Mouse (Mus musculus): ENCODE measurements around the gene Cmtm3.
"Not testable (repeated sequence)": the region's sequence is repeated elsewhere in the genome, so short reads cannot be mapped to it uniquely, and the experiment has no call there.

The Cmtm3 gene

GRCm38 (mm10) chr8:104339229-104339982 is at the start of gene Cmtm3:
Cmtm3 (plus strand) TSS chr8:104339410.
- no peak for DNase-seq (ENCODE audit: low spot score in 2 of 2)

- not testable (repeated sequence) for DNase-seq (ENCODE audit: low spot score in 2 of 2)
Observed at GRCm38 (mm10) chr8:104293081-104293480, 46.1 kb upstream of the Cmtm3 start, which contains the start of gene Cmtm2a. Cmtm2a (minus strand) TSS chr8:104293181.

GRCm38 (mm10) chr8:104294396-104294795 is 44.8 kb upstream of the Cmtm3 start:
- DNase-seq (ENCODE audit: low spot score in 2 of 2) = no peak

- not testable (repeated sequence) for DNase-seq (ENCODE audit: low spot score in 2 of 2)
Observed at GRCm38 (mm10) chr8:104301577-104301976, 37.6 kb upstream of the Cmtm3 start.

GRCm38 (mm10) chr8:104302536-104302935 is 36.7 kb upstream of the Cmtm3 start:
- not testable (repeated sequence) for DNase-seq (ENCODE audit: low spot score in 2 of 2)

- no peak for DNase-seq (ENCODE audit: low spot score in 2 of 2)
Observed at GRCm38 (mm10) chr8:104304962-104305361, 34.2 kb upstream of the Cmtm3 start.

- not testable (repeated sequence) for DNase-seq (ENCODE audit: low spot score in 2 of 2)
Observed at GRCm38 (mm10) chr8:104308341-104308740, 30.9 kb upstream of the Cmtm3 start.

- not testable (repeated sequence) for DNase-seq (ENCODE audit: low spot score in 2 of 2)
Observed at GRCm38 (mm10) chr8:104309441-104310155, 29.6 kb upstream of the Cmtm3 start, which contains the start of the genes Gm45711 and Cmtm1. Gm45711 (minus strand) TSS chr8:104310081. Cmtm1 (minus strand) TSS chr8:104310145.

- not testable (repeated sequence) for DNase-seq (ENCODE audit: low spot score in 2 of 2)
Observed at GRCm38 (mm10) chr8:104312023-104312422, 27.2 kb upstream of the Cmtm3 start.

- DNase-seq (ENCODE audit: low spot score in 2 of 2) = no peak
Observed at GRCm38 (mm10) chr8:104313311-104313710, 25.9 kb upstream of the Cmtm3 start.

GRCm38 (mm10) chr8:104321267-104321666 is 17.9 kb upstream of the Cmtm3 start, which contains the start of gene Gm11020:
Gm11020 (plus strand) TSS chr8:104321567.
- DNase-seq (ENCODE audit: low spot score in 2 of 2) = not testable (repeated sequence)

GRCm38 (mm10) chr8:104321930-104322329 is 17.3 kb upstream of the Cmtm3 start, which contains the start of gene Cmtm2b:
Cmtm2b (plus strand) TSS chr8:104322230.
- DNase-seq (ENCODE audit: low spot score in 2 of 2) = not testable (repeated sequence)

GRCm38 (mm10) chr8:104332665-104333631 is 6.3 kb upstream of the Cmtm3 start:
- no peak for DNase-seq (ENCODE audit: low spot score in 2 of 2)

- no peak for DNase-seq (ENCODE audit: low spot score in 2 of 2)
Observed at GRCm38 (mm10) chr8:104333786-104334185, 5.4 kb upstream of the Cmtm3 start.

- DNase-seq (ENCODE audit: low spot score in 2 of 2) = no peak
Observed at GRCm38 (mm10) chr8:104334196-104334595, 5.0 kb upstream of the Cmtm3 start.

GRCm38 (mm10) chr8:104336806-104337205 is 2.4 kb upstream of the Cmtm3 start:
- no peak for DNase-seq (ENCODE audit: low spot score in 2 of 2)

GRCm38 (mm10) chr8:104337890-104338289 is 1.3 kb upstream of the Cmtm3 start:
- no peak for DNase-seq (ENCODE audit: low spot score in 2 of 2)

- DNase-seq (ENCODE audit: low spot score in 2 of 2) = no peak
Observed at GRCm38 (mm10) chr8:104339983-104340232, 698 bp downstream of the Cmtm3 start.

- peak; percentile 73 to 75 for DNase-seq (ENCODE audit: low spot score in 2 of 2)
Observed at GRCm38 (mm10) chr8:104340233-104341105, 1.3 kb downstream of the Cmtm3 start.

- peak; percentile 15 to 20 for DNase-seq (ENCODE audit: low spot score in 2 of 2)
Observed at GRCm38 (mm10) chr8:104341106-104341561, 1.9 kb downstream of the Cmtm3 start.
